29 mouse cellular contexts compared by ENCODE assay signal in genomic region chr17:29530508-29530907, GRCm38 (mm10). TPM values are rescaled to one million over a fixed set of nuclear protein-coding genes. Genes with fewer than 3 reads are reported as not detected.
"Had no signal": no experiment of that assay in that cellular context is flagged by ENCODE, and none has a peak within 500 bp of the region (broad histone marks: within the 10 kb centered on the region; RNA-seq: fewer than 3 reads in every experiment).

No protein-coding gene starts in this region.

- H3K9ac ChIP-seq: kidney, embryonic 15.5 days; limb, embryonic 12.5 days; limb, embryonic 15.5 days; liver, embryonic 14.5 days; liver, postnatal 0 days; lung, embryonic 14.5 days; midbrain, embryonic 13.5 days had no signal

- H3K4me1 ChIP-seq: limb, embryonic 12.5 days; limb, embryonic 15.5 days; midbrain, embryonic 10.5 days had no signal

- ATAC-seq: liver, postnatal 0 days; lung, postnatal 0 days; midbrain, embryonic 13.5 days; midbrain, embryonic 16.5 days had no signal

- H3K27me3 ChIP-seq: kidney, embryonic 15.5 days; limb, embryonic 12.5 days; limb, embryonic 15.5 days; megakaryocyte, embryonic 14.5 days; midbrain, embryonic 13.5 days had no signal

- H3K36me3 ChIP-seq: kidney, embryonic 15.5 days; limb, embryonic 12.5 days; limb, embryonic 15.5 days; midbrain, embryonic 10.5 days; midbrain, embryonic 13.5 days had no signal

- H3K4me3 ChIP-seq: kidney, embryonic 15.5 days; limb, embryonic 12.5 days; limb, embryonic 15.5 days; megakaryocyte, embryonic 14.5 days; midbrain, embryonic 10.5 days; midbrain, embryonic 13.5 days; myocyte had no signal

- H3K4me2 ChIP-seq: kidney, embryonic 15.5 days; limb, embryonic 12.5 days; limb, embryonic 15.5 days; liver, embryonic 11.5 days; lung, embryonic 14.5 days; midbrain, embryonic 13.5 days had no signal

- DNase-seq: kidney, adult 2 months; kidney, postnatal 10 days; kidney, postnatal 36 days; left cerebral cortex, postnatal 4 days; lung, embryonic 14.5 days; lung, postnatal 36 days; thymus, adult 18-20 months had no signal

- H3K27ac ChIP-seq: kidney, embryonic 15.5 days; limb, embryonic 12.5 days; limb, embryonic 15.5 days; liver, embryonic 14.5 days; midbrain, embryonic 10.5 days; midbrain, embryonic 13.5 days had no signal

- H3K9me3 ChIP-seq: kidney, embryonic 15.5 days; limb, embryonic 15.5 days had no signal

RNA-seq across cellular contexts. Expression of gene Gm17657, which starts 18.9 kb away (rescaled TPM):
- total RNA-seq: layer of hippocampus, adult 8-10 months; layer of hippocampus, postnatal 10 days; left cerebral cortex, adult 8-10 months; left cerebral cortex, postnatal 14 days; left cerebral cortex, postnatal 4 days; monocyte, adult 5-6 weeks had no signal
- polyA plus RNA-seq: kidney, adult 2 months; kidney, embryonic 15.5 days; limb, embryonic 12.5 days; limb, embryonic 15.5 days; liver, embryonic 14.5 days; liver, postnatal 0 days; lung, embryonic 14.5 days; lung, postnatal 0 days; midbrain, embryonic 10.5 days; midbrain, embryonic 13.5 days; midbrain, embryonic 16.5 days; myocyte; neural tube, embryonic 11.5 days; neural tube, embryonic 14.5 days; small intestine, adult 2 months; spleen, adult 2 months; stomach, embryonic 16.5 days had no signal

RNA-seq across cellular contexts. Expression of gene Tmem217, which starts 21.7 kb away (rescaled TPM):
- total RNA-seq: layer of hippocampus, adult 8-10 months; layer of hippocampus, postnatal 10 days; left cerebral cortex, adult 8-10 months; left cerebral cortex, postnatal 4 days; monocyte, adult 5-6 weeks had no signal
- polyA plus RNA-seq: liver, postnatal 0 days; myocyte; spleen, adult 2 months had no signal
